Mouse (Mus musculus) C2C12 (cell line): Measurements from ENCODE around the gene Kitl.

ENCODE experiments used
- CTCF ChIP-seq: IDR thresholded peaks from one replicate; pipeline ENCODE4 v1.5.1; 2011; ENCODE audit not compliant: control insufficient read depth, insufficient read depth, insufficient read length
- FOSL1 ChIP-seq: IDR thresholded peaks from one replicate; pipeline ENCODE4 v1.8.0; 2011; ENCODE audit warnings: mild to moderate bottlenecking, low read length; ENCODE audit not compliant: poor library complexity, insufficient read depth, severe bottlenecking
- MAX ChIP-seq: IDR thresholded peaks from one replicate; pipeline ENCODE4 v1.6.1; 2011; ENCODE audit warnings: mild to moderate bottlenecking, control low read depth
- MYOD1 ChIP-seq: IDR thresholded peaks from one replicate; pipeline ENCODE4 v1.6.1; 2011; ENCODE audit warnings: low read depth; ENCODE audit not compliant: control insufficient read depth, insufficient read length
- MYOG ChIP-seq: IDR thresholded peaks from one replicate; pipeline ENCODE4 v1.6.1; 2011; ENCODE audit not compliant: control insufficient read depth, insufficient read length; ENCODE audit errors: extremely low read depth
- USF1 ChIP-seq: IDR thresholded peaks from one replicate; pipeline ENCODE4 v1.6.1; 2011; ENCODE audit warnings: low read depth, mild to moderate bottlenecking, control low read depth, moderate library complexity

DNA sequence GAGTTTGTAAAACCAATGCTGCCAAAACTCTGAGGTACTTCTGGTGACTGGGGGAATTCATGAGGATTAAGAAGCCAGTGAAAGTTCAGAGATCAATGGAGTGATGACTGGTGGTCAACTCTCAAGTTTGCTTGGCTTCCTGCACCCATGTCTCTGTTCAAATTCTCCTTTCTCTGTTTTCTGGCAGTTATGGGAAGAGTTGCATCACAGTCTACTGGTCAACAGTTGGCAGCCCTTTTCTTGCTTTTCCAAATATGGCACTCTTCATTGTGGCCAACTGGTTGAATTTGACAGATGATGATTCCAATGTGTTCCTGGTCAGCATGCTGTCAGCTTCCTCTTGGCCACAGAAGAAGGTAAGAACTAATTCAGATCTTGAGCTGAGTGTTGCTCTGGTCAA is 25.7 kb upstream of the Kitl start:
- no peak for TF ChIP-seq MAX
- no peak for TF ChIP-seq CTCF
- no peak for TF ChIP-seq FOSL1
- no peak for TF ChIP-seq USF1
- no peak for TF ChIP-seq MYOD1
- TF ChIP-seq MYOG = no peak
